ENCODE assay signal across 10 mouse cellular contexts in genomic region chr6:112245639-112246038, GRCm38 (mm10). TPM values are rescaled to one million over a fixed set of nuclear protein-coding genes. Genes with fewer than 3 reads are reported as not detected.
DNase-seq lines count a peak whose midpoint lies in the region; ATAC-seq and TF ChIP-seq lines count a peak whose summit lies in the region.
"Had no signal": no experiment of that assay in that cellular context is flagged by ENCODE, and none has a peak within 500 bp of the region (broad histone marks: within the 10 kb centered on the region; RNA-seq: fewer than 3 reads in every experiment).

No protein-coding gene starts in this region.

- H3K27me3 ChIP-seq in kidney, embryonic 14.5 days (ENCODE audit: control insufficient read depth, insufficient read depth, low read length): no peaks in the 10 kb centered on the region
- no peaks in the 10 kb centered on the region for H3K27me3 ChIP-seq in intestine, embryonic 15.5 days (replicated peaks)
- H3K27me3 ChIP-seq: embryonic facial prominence, embryonic 13.5 days; megakaryocyte, embryonic 14.5 days had no signal

- TF ChIP-seq CTCF in lung, adult 2 months (IDR thresholded peaks at IDR 0.05; ENCODE audit: insufficient read depth, low read length): no peak

- no peak for TF ChIP-seq POLR2A in lung, adult 2 months (IDR thresholded peaks at IDR 0.05; ENCODE audit: borderline replicate concordance, extremely low read depth, low read depth, low read length)

- peak; percentile 68 for DNase-seq in kidney, adult 11 months
- DNase-seq in adrenal gland, postnatal 10 days: peak; percentile 91
- DNase-seq in gastrocnemius, postnatal 25 days: peak; percentile 43
- peak; percentile 66 for DNase-seq in lung, adult 2 months
- peak; percentile 38 for DNase-seq in testis, postnatal 14 days (ENCODE audit: low spot score)

- no peak overlapping the region for H3K4me3 ChIP-seq in kidney, embryonic 14.5 days (ENCODE audit: low read length)
- no peak overlapping the region for H3K4me3 ChIP-seq in intestine, embryonic 15.5 days (replicated peaks)
- no peak overlapping the region for H3K4me3 ChIP-seq in lung, adult 2 months (replicated peaks; ENCODE audit: extremely low read depth, low read depth, low read length)
- H3K4me3 ChIP-seq: embryonic facial prominence, embryonic 13.5 days; megakaryocyte, embryonic 14.5 days had no signal

- no peak overlapping the region for H3K27ac ChIP-seq in kidney, embryonic 14.5 days (ENCODE audit: low read depth, low read length)
- peak overlapping the region; percentile 40; the same call in 1 of the 2 replicates for H3K27ac ChIP-seq in intestine, embryonic 15.5 days
- H3K27ac ChIP-seq: embryonic facial prominence, embryonic 13.5 days had no signal

- WGBS in kidney, embryonic 14.5 days: 61% methylated on average over 4 of the region's 4 CpGs
- WGBS in intestine, embryonic 15.5 days: 38% methylated on average over 4 of the region's 4 CpGs
- 12% methylated on average over 4 of the region's 4 CpGs for WGBS in lung, adult 2 months

- H3K4me2 ChIP-seq in kidney, embryonic 14.5 days (replicated peaks; ENCODE audit: low read depth, low read length): no peak overlapping the region
- no peak overlapping the region for H3K4me2 ChIP-seq in intestine, embryonic 15.5 days (replicated peaks)
- H3K4me2 ChIP-seq: embryonic facial prominence, embryonic 13.5 days had no signal

- no peak for ATAC-seq in kidney, embryonic 14.5 days (ENCODE audit: low FRiP score, low TSS enrichment)
- ATAC-seq in intestine, embryonic 15.5 days: peak; percentile 65
- no peak for ATAC-seq in granulocyte monocyte progenitor cell, adult 5-6 weeks (replicated peaks; ENCODE audit: poor library complexity, severe bottlenecking)

- no peaks in the 10 kb centered on the region for H3K4me1 ChIP-seq in kidney, embryonic 14.5 days (ENCODE audit: control insufficient read depth, insufficient read depth, low read length)
- H3K4me1 ChIP-seq in intestine, embryonic 15.5 days (replicated peaks): peaks cover 6% of the 10 kb centered on the region; the same call in 1 of the 2 replicates
- peaks cover 4% of the 10 kb centered on the region; the same call in 1 of the 2 replicates for H3K4me1 ChIP-seq in lung, adult 2 months (ENCODE audit: control insufficient read depth, insufficient read depth, low read length)
- H3K4me1 ChIP-seq: megakaryocyte, embryonic 14.5 days had no signal

- H3K9ac ChIP-seq in kidney, embryonic 14.5 days (ENCODE audit: low read depth, low read length): no peak overlapping the region
- H3K9ac ChIP-seq in intestine, embryonic 15.5 days: no peak overlapping the region
- H3K9ac ChIP-seq: embryonic facial prominence, embryonic 13.5 days had no signal

- no peaks in the 10 kb centered on the region for H3K9me3 ChIP-seq in kidney, embryonic 14.5 days (ENCODE audit: control insufficient read depth, low read length)
- H3K9me3 ChIP-seq in intestine, embryonic 15.5 days: no peaks in the 10 kb centered on the region
- H3K9me3 ChIP-seq: embryonic facial prominence, embryonic 13.5 days had no signal

- H3K36me3 ChIP-seq in kidney, embryonic 14.5 days (ENCODE audit: control insufficient read depth, insufficient read depth, low read length): no peaks in the 10 kb centered on the region
- H3K36me3 ChIP-seq in intestine, embryonic 15.5 days: no peaks in the 10 kb centered on the region
- H3K36me3 ChIP-seq: embryonic facial prominence, embryonic 13.5 days had no signal

RNA-seq across cellular contexts. Expression of gene Lmcd1, which starts 27.9 kb away (rescaled TPM):
- 14.5 and 20.0 TPM in 2 replicates for polyA plus RNA-seq in kidney, embryonic 14.5 days (2014; fragmentation: Nextera tagmentation; extraction: Ambion mirVana)
- total RNA-seq in adrenal gland, postnatal 10 days (2021): 10 to 100 TPM; 12.8 to 18.1 TPM
- 100 to 1,000 TPM in 1 of 2 experiments, 10 to 100 TPM in 1; 98.2 to 394 TPM for total RNA-seq in gastrocnemius, postnatal 25 days (2021)
- polyA plus RNA-seq in intestine, embryonic 15.5 days (2015; fragmentation: Nextera tagmentation; extraction: Ambion mirVana): 12.2 and 13.4 TPM in 2 replicates
- 11.9 and 13.6 TPM in 2 replicates for polyA plus RNA-seq in lung, adult 2 months (2012; rRNA removed)
- not detected in 2 replicates for total RNA-seq in granulocyte monocyte progenitor cell, adult 5-6 weeks (2014; fragmentation: Nextera tagmentation)
- not detected in 2 replicates for total RNA-seq in granulocyte monocyte progenitor cell, adult 5-6 weeks (2017)

Comparison
In these comparisons a context has a peak if more than half of its experiments do, and no peak if none do; other contexts are left out.
1. DNase-seq: peak in every context shown above with its lines; median percentile 91 in adrenal gland, postnatal 10 days; 68 in kidney, adult 11 months; 66 in lung, adult 2 months; 43 in gastrocnemius, postnatal 25 days; 38 in testis, postnatal 14 days.
2. RNA of gene Lmcd1, which starts 27.9 kb away (total RNA-seq): 98.2 to 394 TPM in gastrocnemius, postnatal 25 days and 12.8 to 18.1 TPM in adrenal gland, postnatal 10 days; not detected in granulocyte monocyte progenitor cell, adult 5-6 weeks; every median in the first group is over 10 times any median in the second.